Mouse (Mus musculus) granulocyte monocyte progenitor cell, adult 5-6 weeks (primary cell): Measurements from ENCODE around the gene Gpr179. TPM values are rescaled to one million over a fixed set of nuclear protein-coding genes. Genes with fewer than 3 reads are reported as not detected.

Source experiments
- ATAC-seq: replicated peaks from 2 replicates; pipeline ENCODE4 v1.8.0; 2016; ENCODE audit warnings: mild to moderate bottlenecking, moderate TSS enrichment, inconsistent platforms; ENCODE audit not compliant: poor library complexity, severe bottlenecking
- total RNA-seq, 2 experiments: library from RNA; stranded (forward) in 1 of 2; stranded (reverse) in 1 of 2; fragments of 200-712, 200-1000 nt in 1 of 2; fragments of >200 nt in 1 of 2; fragmentation: Nextera tagmentation in 1 of 2; gene quantifications; 2 replicates each; pipeline ENCODE4 v1.2.3; 2014 to 2017

Gpr179 gene
- total RNA-seq, 2 experiments from 2014 or later = 0.10 to 0.71 TPM

DNA sequence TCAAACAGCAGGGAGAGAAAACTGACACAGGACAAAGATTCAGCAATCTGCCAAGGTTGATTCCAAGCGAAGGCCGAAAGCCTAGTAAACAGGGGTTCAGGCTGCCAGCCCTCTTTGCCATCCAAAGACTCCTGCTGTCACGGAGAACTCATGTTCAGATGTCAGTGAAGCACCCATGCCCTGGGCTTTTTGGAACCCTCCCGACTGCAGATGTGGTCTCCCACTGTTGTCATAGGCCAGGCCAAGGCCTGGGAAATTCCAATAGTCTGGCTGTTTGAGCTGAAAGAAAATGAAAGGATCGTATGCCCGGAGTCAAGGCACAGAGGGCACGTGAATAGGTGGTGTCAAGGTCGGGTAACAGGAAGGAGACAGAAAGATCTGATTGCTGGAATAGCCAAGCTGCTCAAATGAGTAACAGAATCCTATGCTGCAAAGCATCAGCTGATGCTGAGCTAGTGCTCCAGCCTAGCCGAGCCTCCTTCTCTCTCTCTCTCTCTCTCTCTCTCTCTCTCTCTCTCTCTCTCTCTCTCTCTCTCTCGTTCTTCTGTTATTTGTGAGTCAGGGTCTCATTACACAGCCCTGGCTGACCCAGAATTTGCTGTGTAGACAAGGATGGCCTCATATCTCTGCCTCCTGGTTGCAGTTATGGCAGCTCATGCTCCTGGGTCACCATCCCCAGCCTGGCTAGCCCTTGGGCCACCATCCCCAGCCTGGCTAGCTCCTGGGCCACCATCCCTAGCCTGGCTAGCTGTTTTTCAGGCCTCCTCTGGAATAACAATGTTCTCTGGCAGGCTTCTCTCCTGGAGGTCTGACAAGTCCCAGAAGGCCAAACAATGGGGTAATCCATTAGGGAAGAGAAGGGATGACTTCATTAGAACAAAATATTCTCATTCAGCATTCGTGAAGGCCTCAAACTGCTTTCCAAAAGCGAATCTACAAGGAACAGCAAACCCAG lies 62.3 kb downstream of the Gpr179 start:
- ATAC-seq = no peak

DNA sequence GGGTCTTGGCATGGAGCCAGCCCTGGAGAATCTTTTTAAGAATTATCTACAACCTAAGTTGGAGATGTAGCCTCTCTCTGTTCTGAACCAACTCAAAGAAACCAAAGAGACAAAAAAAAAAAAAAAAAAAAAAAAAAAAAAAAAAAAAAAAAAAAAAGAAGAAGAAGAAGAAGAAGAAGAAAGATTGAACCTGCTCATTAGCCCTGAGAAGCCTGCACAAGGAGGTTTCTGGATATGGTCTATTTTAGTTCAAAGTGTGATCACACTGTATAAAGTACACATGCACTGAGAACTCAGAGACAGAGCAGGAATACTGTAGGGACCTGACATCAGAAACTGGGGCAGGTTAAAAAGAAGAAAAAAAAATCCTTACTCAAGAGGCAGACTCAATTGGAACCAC lies 64.2 kb downstream of the Gpr179 start:
- no peak for ATAC-seq

DNA sequence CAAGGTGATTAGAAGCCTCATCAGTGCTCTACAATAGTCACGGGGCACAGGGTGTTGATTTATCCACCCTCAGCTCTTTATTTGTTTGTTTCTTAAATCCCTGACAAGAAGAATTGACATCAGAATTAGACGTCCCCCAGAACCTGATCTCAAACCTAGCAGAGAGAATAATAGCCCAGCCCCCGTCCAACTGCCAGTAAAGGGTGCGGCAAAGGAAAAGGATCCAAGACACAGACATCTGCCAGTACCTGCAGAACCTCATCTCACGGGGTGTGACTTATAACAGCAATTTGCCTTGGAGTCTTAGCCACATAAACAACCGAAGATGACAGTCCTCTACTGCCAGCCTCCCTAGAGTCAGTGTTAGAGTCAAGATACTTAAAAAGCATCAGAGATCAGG lies 64.9 kb downstream of the Gpr179 start:
- ATAC-seq = no peak

DNA sequence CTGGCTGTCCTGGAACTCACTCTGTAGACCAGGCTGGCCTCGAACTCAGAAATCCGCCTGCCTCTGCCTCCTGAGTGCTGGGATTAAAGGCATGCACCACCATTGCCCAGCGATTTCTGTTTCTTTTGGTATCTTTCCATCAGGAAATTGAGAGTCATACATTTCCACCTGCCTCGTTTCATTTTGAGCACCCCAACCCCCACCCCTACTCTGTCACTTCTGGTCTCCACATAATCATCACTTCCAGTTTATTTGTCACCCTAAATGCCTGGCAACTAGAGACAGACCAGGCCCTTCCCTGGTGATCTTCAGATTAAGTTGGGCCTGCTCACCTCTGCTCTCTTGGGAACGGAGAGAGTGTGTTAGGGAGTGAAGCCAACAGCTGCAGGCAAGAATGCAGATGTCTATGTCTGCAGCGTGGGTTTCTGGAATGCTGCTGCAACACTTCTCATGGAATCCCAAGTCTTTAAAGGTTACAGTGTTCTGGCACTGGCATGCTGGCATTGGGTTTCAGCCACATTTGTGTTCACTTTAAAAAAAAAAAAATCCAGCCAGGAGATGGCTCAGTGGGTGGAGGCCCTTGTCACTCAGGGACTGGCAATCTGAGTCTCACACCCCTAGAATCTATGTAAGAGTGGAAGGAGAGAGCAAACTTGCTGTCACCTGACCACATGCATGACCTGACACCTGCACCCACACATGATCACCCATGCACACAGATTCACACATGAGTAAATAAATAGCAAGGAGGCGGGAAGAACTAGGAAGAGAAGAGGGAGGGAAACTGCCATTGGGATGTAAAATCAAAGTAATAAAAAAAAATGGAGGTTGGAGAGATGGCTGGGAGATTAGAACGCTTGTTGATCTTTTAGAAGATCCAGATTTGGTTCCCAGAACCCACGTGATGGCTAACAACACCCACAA lies 65.8 kb downstream of the Gpr179 start:
- ATAC-seq = no peak

DNA sequence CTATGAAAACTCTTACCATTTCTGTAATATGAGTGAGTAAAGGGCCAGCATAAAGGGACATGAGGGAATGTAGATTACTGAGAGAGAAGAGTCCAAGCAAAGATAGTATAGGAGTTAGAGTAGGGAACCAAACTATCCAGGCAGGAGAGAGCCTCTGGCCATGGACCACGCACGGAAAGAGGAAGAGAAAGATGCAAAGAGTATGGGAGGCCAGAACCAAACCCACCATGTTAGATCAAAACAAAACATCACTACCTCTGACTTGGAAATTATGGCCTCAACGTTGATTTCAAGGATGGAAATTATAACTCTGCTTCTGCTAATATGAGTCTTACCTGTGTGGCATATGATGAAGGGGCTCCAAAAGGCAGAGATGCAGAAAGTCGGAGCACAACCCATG lies 67.0 kb downstream of the Gpr179 start:
- no peak for ATAC-seq

- no peak for ATAC-seq
These were observed 69.7 kb downstream of the Gpr179 start for GRCm38 (mm10) chr11:97282179-97282578.

Other genes starting within 250 kb of the Gpr179 start
- gene Tbx21, start 236.7 kb downstream of the Gpr179 start, total RNA-seq (2014; fragmentation: Nextera tagmentation) = not detected in 2 replicates
- gene Tbx21, start 236.7 kb downstream of the Gpr179 start, total RNA-seq (2017) = 0.26 TPM in 1 of 2 replicates, not detected in the other
- gene Tbkbp1, start 200.6 kb downstream of the Gpr179 start, total RNA-seq (2014; fragmentation: Nextera tagmentation) = 8.0 and 8.5 TPM in 2 replicates
- gene Tbkbp1, start 200.6 kb downstream of the Gpr179 start, total RNA-seq (2017) = 1.1 and 6.6 TPM in 2 replicates
- gene Kpnb1, start 164.2 kb downstream of the Gpr179 start, total RNA-seq (2014; fragmentation: Nextera tagmentation) = 165 and 169 TPM in 2 replicates
- 300 and 382 TPM in 2 replicates for gene Kpnb1, start 164.2 kb downstream of the Gpr179 start, total RNA-seq (2017)
- 46.9 and 69.3 TPM in 2 replicates for gene Npepps, start 71.4 kb downstream of the Gpr179 start, total RNA-seq (2014; fragmentation: Nextera tagmentation)
- 21.6 and 31.3 TPM in 2 replicates for gene Npepps, start 71.4 kb downstream of the Gpr179 start, total RNA-seq (2017)
- gene Mrpl45, start 36.4 kb downstream of the Gpr179 start, total RNA-seq (2014; fragmentation: Nextera tagmentation) = 26.6 and 36.0 TPM in 2 replicates
- 25.7 and 26.6 TPM in 2 replicates for gene Mrpl45, start 36.4 kb downstream of the Gpr179 start, total RNA-seq (2017)
- 5.5 and 6.3 TPM in 2 replicates for gene Socs7, start 10.5 kb upstream of the Gpr179 start, total RNA-seq (2014; fragmentation: Nextera tagmentation)
- gene Socs7, start 10.5 kb upstream of the Gpr179 start, total RNA-seq (2017) = 7.9 and 9.5 TPM in 2 replicates
- 9.7 and 13.0 TPM in 2 replicates for gene Arhgap23, start 63.5 kb upstream of the Gpr179 start, total RNA-seq (2014; fragmentation: Nextera tagmentation)
- gene Arhgap23, start 63.5 kb upstream of the Gpr179 start, total RNA-seq (2017) = 3.4 and 4.0 TPM in 2 replicates
- gene 4933428G20Rik, start 148.3 kb upstream of the Gpr179 start, total RNA-seq (2014; fragmentation: Nextera tagmentation) = not detected in 2 replicates
- gene 4933428G20Rik, start 148.3 kb upstream of the Gpr179 start, total RNA-seq (2017) = 0.22 TPM in 1 of 2 replicates, not detected in the other
- gene Srcin1, start 224.1 kb upstream of the Gpr179 start, total RNA-seq (2014; fragmentation: Nextera tagmentation) = not detected in 2 replicates
- gene Srcin1, start 224.1 kb upstream of the Gpr179 start, total RNA-seq (2017) = not detected in 2 replicates